Mouse (Mus musculus): ENCODE measurements around the gene Prune2. TPM values are rescaled to one million over a fixed set of nuclear protein-coding genes. Genes with fewer than 3 reads are reported as not detected.

Gene Prune2
- polyA plus RNA-seq, 3 experiments from 2014 or later = 0.05 to 0.26 (median 0.26) TPM

- no peak for ATAC-seq
Measured at GRCm38 (mm10) chr19:17210541-17210940, 254.6 kb downstream of the Prune2 start.

GRCm38 (mm10) chr19:17214896-17215520 is 259.1 kb downstream of the Prune2 start:
- no peak for ATAC-seq

GRCm38 (mm10) chr19:17218195-17218594 is 262.3 kb downstream of the Prune2 start:
- no peak for ATAC-seq

GRCm38 (mm10) chr19:17223801-17224200 is 267.9 kb downstream of the Prune2 start:
- no peak for ATAC-seq

GRCm38 (mm10) chr19:17225570-17226083 is 269.7 kb downstream of the Prune2 start:
- ATAC-seq = no peak

- no peak for ATAC-seq
Measured at GRCm38 (mm10) chr19:17226096-17226495, 270.2 kb downstream of the Prune2 start.

GRCm38 (mm10) chr19:17230013-17230412 is 274.1 kb downstream of the Prune2 start:
- no peak for ATAC-seq

- ATAC-seq = no peak
Measured at GRCm38 (mm10) chr19:17238471-17238870, 282.6 kb downstream of the Prune2 start.

- ATAC-seq = no peak
Measured at GRCm38 (mm10) chr19:17240170-17241077, 284.5 kb downstream of the Prune2 start.

- no peak for ATAC-seq
Measured at GRCm38 (mm10) chr19:17241206-17241605, 285.3 kb downstream of the Prune2 start.

GRCm38 (mm10) chr19:17242962-17243361 is 287.0 kb downstream of the Prune2 start:
- no peak for ATAC-seq

GRCm38 (mm10) chr19:17244544-17244943 is 288.6 kb downstream of the Prune2 start:
- no peak for ATAC-seq

- ATAC-seq = no peak
Measured at GRCm38 (mm10) chr19:17247352-17247925, 291.5 kb downstream of the Prune2 start.

GRCm38 (mm10) chr19:17249691-17250090 is 293.8 kb downstream of the Prune2 start:
- ATAC-seq = no peak

- ATAC-seq = no peak
Measured at GRCm38 (mm10) chr19:17250801-17251200, 294.9 kb downstream of the Prune2 start.

- no peak for ATAC-seq
Measured at GRCm38 (mm10) chr19:17251453-17251852, 295.5 kb downstream of the Prune2 start.

- no peak for ATAC-seq
Measured at GRCm38 (mm10) chr19:17252845-17253244, 296.9 kb downstream of the Prune2 start.

- no peak for ATAC-seq
Measured at GRCm38 (mm10) chr19:17255511-17255910, 299.6 kb downstream of the Prune2 start.

GRCm38 (mm10) chr19:17256388-17256787 is 300.5 kb downstream of the Prune2 start:
- ATAC-seq = no peak

GRCm38 (mm10) chr19:17256867-17257266 is 300.9 kb downstream of the Prune2 start:
- ATAC-seq = no peak

- ATAC-seq = no peak
Measured at GRCm38 (mm10) chr19:17263181-17263580, 307.3 kb downstream of the Prune2 start.

GRCm38 (mm10) chr19:17263679-17264370 is 307.9 kb downstream of the Prune2 start:
- ATAC-seq = no peak
